Mouse (Mus musculus) skeletal muscle tissue, postnatal 0 days (tissue): Measurements from ENCODE around the gene Nhlrc4. TPM values are rescaled to one million over a fixed set of nuclear protein-coding genes. Genes with fewer than 3 reads are reported as not detected.

ENCODE experiments used
- polyA plus RNA-seq: library from polyadenylated mRNA; unstranded; fragments of >200 nt; fragmentation: Nextera tagmentation; extraction: Ambion mirVana; gene quantifications from 2 replicates; pipeline ENCODE4 v1.2.1, GENCODE M21; 2015

The Nhlrc4 gene
- polyA plus RNA-seq: not detected in 2 replicates

DNA sequence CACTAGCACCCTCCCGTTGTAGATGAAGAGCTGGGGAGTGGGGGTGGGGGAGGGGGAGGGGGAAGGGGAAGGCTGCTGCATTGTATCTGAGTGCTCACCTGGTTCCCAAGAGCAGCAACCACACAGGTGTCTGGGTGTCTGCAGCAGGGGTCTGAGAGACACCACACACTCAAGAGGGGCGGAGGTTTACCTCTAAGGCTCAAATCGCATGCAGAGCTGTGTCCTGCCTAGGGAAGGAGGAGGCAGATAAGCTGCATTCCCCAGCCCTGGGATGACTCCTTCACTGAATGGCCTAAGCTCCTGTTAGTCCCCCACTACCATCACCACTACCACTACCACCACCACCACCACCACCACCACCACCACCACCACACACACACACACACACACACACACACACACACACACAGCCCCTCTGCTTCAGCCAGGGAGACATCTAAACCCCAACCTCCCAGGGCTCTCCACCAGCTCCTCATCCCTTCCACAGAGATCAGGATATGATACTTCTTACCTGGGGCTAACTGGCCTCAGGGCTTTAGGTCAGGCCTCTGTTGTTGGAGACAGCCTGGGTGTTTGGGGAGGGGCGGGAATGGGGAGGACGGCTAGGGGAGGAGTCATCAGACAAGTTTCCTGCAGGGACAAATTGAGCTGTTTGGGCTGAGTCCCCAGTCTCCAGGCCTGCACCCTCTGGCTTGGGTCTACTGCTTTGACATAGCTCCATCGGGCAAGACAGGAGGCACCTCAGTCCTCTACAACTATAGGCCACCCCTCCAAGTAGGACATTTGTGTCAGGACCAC is at the start of gene Nhlrc4, which contains the start of gene Pigq:
Nhlrc4 (minus strand) TSS at position 596 of the 798 bp plus-strand sequence.
Pigq (minus strand) TSS at position 571 of the 798 bp plus-strand sequence.

DNA sequence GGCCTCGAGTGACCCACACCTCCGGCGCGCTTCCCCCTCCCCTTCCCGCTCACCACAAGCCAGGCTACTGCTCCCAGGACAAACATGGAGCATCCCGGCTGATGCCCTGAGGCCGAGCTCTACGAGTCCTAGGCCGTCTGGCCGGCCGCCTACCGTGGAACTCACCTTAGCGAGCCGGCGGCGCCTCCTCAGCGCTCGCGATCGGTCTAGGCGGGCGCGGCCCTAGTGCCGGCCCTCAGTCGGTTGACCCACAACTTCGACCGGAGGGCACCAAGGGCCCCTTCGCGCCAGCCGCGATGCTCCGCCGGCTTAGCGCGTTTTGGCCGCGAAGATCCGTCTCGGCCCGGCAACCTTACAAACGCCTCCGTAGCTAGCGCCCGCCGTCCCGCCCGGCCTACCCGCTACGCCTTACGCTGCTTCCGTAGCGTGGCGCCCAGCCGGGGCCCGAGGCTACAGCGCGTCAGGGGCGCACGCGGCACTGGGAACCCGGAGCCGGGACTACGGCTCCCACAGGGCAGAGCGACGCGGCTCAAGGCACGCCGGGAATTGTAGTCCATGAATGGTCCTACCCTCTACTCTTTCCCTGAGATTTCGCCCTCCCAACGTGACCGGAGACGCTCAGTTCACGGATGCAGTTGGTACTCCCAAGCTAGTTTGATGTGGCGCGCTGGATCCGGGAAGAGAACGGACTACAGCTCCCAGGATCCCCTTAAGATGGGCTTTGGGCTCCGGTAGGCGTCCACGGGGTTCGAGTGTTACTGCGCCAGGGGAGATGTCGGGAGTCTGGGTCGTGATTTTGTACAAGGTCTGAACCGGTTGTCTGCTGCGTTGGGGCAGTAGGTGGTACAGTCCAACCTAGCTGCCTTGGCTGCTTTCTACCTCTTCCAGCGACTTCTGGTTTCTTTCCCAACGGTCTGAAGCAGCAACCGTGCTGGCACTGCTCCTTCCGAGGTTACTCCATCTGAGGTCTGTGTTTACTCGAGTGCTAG is 40.8 kb upstream of the Nhlrc4 start, which contains the start of gene Capn15:
Capn15 (minus strand) TSS at position 491 of the 989 bp plus-strand sequence.

DNA sequence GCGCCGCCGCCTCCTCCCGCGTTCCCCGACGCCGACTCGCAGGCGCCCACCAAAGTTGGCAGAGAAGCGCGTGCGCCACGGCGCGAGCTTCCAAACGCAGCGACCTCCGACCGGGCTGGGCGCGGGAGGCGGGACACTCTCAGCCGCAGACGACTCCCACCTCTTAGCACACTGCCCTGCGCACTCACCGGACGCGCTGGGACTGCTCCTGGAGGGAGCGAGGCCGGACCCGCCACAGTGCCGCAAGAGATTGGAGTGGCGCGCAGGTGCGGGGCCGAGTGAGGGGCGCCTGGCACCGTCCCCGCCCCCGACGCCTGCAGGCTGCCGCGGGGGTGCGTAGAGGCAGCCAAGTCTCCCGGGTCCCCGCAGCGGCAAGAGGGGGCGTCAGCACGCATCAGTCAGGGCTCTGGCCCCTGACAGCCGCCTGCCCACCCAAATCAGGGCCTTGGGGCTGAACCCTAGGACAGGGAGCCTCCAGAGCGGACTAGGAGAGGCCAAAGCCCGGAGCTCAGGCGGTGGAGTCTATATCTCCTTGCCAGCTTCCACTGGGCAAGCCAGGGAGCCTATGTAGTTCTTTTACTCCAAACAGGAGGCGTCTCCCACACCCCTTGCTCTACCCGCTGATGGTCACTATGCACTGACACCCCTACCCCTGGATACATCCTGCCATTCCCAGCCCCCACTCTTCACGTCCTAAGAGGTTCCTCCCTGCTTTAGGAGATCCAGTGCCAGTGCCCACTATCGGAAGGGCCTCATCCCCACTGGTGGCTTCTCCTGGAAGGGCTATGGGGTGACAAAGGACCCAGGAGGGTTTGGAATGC is 7.3 kb upstream of the Nhlrc4 start, which contains the start of gene A930017K11Rik:
A930017K11Rik (minus strand) TSS at position 763 of the 821 bp plus-strand sequence.

DNA sequence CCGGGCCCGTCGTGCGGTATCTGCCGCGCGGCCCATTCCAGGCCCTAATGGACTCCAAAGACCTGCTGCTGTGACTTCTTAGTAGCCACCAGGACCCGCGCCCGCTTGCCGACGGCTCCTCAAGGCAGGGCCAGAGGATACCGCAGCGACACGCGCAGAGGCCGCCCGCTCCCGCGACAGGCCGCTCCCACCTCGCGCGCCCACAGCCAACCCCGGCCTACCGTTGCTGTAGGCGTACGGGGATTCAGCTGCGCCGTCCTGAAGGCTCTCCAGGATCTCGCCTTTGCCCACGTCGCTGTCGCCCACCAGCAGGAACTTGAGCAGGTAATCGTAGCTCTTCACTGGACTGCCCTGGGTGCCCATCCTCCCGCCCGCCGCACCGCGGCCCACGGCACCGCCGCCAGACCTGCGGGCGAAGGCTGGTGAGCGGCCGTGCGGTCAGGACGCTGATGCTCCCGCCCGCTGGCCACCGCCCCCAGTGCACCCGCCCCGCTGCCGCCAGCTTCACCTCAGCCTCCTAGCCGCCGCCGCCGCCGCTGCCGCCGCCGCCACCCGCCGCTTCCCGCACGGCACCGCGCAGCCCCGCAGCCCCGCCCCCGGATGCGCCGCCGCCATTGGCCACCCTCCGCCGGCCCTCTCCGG is 25.5 kb downstream of the Nhlrc4 start, which contains the start of gene Rab40c:
Rab40c (minus strand) TSS at position 584 of the 642 bp plus-strand sequence.

Other genes with a start within 250 kb of the Nhlrc4 start
- gene Gng13, start 227.8 kb downstream of the Nhlrc4 start, polyA plus RNA-seq: 0.28 TPM in 1 of 2 replicates, not detected in the other
- 3.2 and 4.6 TPM in 2 replicates for gene Chtf18, start 217.5 kb downstream of the Nhlrc4 start, polyA plus RNA-seq
- 8.7 and 9.4 TPM in 2 replicates for gene Rpusd1, start 217.3 kb downstream of the Nhlrc4 start, polyA plus RNA-seq
- gene Mslnl, start 208.9 kb downstream of the Nhlrc4 start, polyA plus RNA-seq: not detected in 2 replicates
- 1.4 and 1.7 TPM in 2 replicates for gene Msln, start 190.6 kb downstream of the Nhlrc4 start, polyA plus RNA-seq
- gene Narfl, start 171.2 kb downstream of the Nhlrc4 start, polyA plus RNA-seq: 36.6 and 38.7 TPM in 2 replicates
- gene Haghl, start 159.3 kb downstream of the Nhlrc4 start, polyA plus RNA-seq: 31.4 and 32.9 TPM in 2 replicates
- gene Ccdc78, start 158.4 kb downstream of the Nhlrc4 start, polyA plus RNA-seq: 0.16 and 0.22 TPM in 2 replicates
- gene Fam173a, start 152.1 kb downstream of the Nhlrc4 start, polyA plus RNA-seq: 55.4 and 60.9 TPM in 2 replicates
- 0.35 and 0.65 TPM in 2 replicates for gene AC134908.4, start 149.3 kb downstream of the Nhlrc4 start, polyA plus RNA-seq
- gene Metrn, start 147.8 kb downstream of the Nhlrc4 start, polyA plus RNA-seq: 22.8 and 28.7 TPM in 2 replicates
- 0.72 and 0.95 TPM in 2 replicates for gene Fbxl16, start 135.9 kb downstream of the Nhlrc4 start, polyA plus RNA-seq
- 11.8 and 12.4 TPM in 2 replicates for gene Wdr24, start 121.3 kb downstream of the Nhlrc4 start, polyA plus RNA-seq
- 17.9 and 23.0 TPM in 2 replicates for gene Jmjd8, start 116.1 kb downstream of the Nhlrc4 start, polyA plus RNA-seq
- 186 and 212 TPM in 2 replicates for gene Stub1, start 111.6 kb downstream of the Nhlrc4 start, polyA plus RNA-seq
- 13.6 and 17.2 TPM in 2 replicates for gene Rhbdl1, start 107.7 kb downstream of the Nhlrc4 start, polyA plus RNA-seq
- 4.3 and 4.5 TPM in 2 replicates for gene Gm20683, start 103.2 kb downstream of the Nhlrc4 start, polyA plus RNA-seq
- gene Rhot2, start 100.1 kb downstream of the Nhlrc4 start, polyA plus RNA-seq: 11.2 and 13.6 TPM in 2 replicates
- 3.5 and 5.5 TPM in 2 replicates for gene Wdr90, start 83.5 kb downstream of the Nhlrc4 start, polyA plus RNA-seq
- gene Mcrip2, start 76.2 kb downstream of the Nhlrc4 start, polyA plus RNA-seq: 120 and 122 TPM in 2 replicates
- gene Mettl26, start 69.9 kb downstream of the Nhlrc4 start, polyA plus RNA-seq: 35.5 and 37.9 TPM in 2 replicates
- gene Wfikkn1, start 64.1 kb downstream of the Nhlrc4 start, polyA plus RNA-seq: 0.15 and 0.19 TPM in 2 replicates
- gene Rab40c, start 25.2 kb downstream of the Nhlrc4 start, polyA plus RNA-seq: 9.7 and 10.2 TPM in 2 replicates
- 27.6 and 28.6 TPM in 2 replicates for gene Pigq, start within 50 bp of the Nhlrc4 start, polyA plus RNA-seq
- gene A930017K11Rik, start 7.6 kb upstream of the Nhlrc4 start, polyA plus RNA-seq: 0.14 TPM in 1 of 2 replicates, not detected in the other
- gene Capn15, start 40.8 kb upstream of the Nhlrc4 start, polyA plus RNA-seq: 6.7 and 8.4 TPM in 2 replicates
- gene Rab11fip3, start 124.6 kb upstream of the Nhlrc4 start, polyA plus RNA-seq: 9.0 and 10.9 TPM in 2 replicates
- gene Decr2, start 145.4 kb upstream of the Nhlrc4 start, polyA plus RNA-seq: 18.5 and 22.5 TPM in 2 replicates
- gene Nme4, start 150.6 kb upstream of the Nhlrc4 start, polyA plus RNA-seq: 28.8 and 36.8 TPM in 2 replicates
- 1.8 and 2.0 TPM in 2 replicates for gene Tmem8, start 168.3 kb upstream of the Nhlrc4 start, polyA plus RNA-seq
- 122 and 126 TPM in 2 replicates for gene Mrpl28, start 178.5 kb upstream of the Nhlrc4 start, polyA plus RNA-seq
- 6.8 and 6.9 TPM in 2 replicates for gene Axin1, start 193.7 kb upstream of the Nhlrc4 start, polyA plus RNA-seq